Mouse (Mus musculus): ENCODE results near the gene Lpcat2b. TPM values are rescaled to one million over a fixed set of nuclear protein-coding genes. Genes with fewer than 3 reads are reported as not detected.

Gene Lpcat2b
- polyA plus RNA-seq, 1 experiment from 2014 or later: not detected

- WGBS: 88% methylated on average over 4 of the region's 4 CpGs
- Histone ChIP-seq H3K4me2 (ENCODE audit: low read depth, severe bottlenecking) (no peak overlapping the region), H3K36me3 (ENCODE audit: control insufficient read depth, insufficient read depth, low read length) (no peaks in the 10 kb centered on the region), H3K4me3 (ENCODE audit: low read depth, low read length) (no peak overlapping the region), H3K27ac (replicated peaks; ENCODE audit: low read depth, low read length) (no peak overlapping the region), H3K9ac (ENCODE audit: low read length) (no peak overlapping the region), H3K27me3 (ENCODE audit: control insufficient read depth, insufficient read depth, low read length) (peaks cover 21% of the 10 kb centered on the region), H3K4me1 (ENCODE audit: control insufficient read depth, insufficient read depth, low read length) (no peaks in the 10 kb centered on the region), H3K9me3 (ENCODE audit: control insufficient read depth, low read length) (no peaks in the 10 kb centered on the region)
- DNase-seq (ENCODE audit: low spot score): no peak
- ATAC-seq (ENCODE audit: insufficient number of reproducible peaks, low FRiP score, low TSS enrichment, low read depth): no peak
Observed at GRCm38 (mm10) chr5:107405361-107405760, 26.0 kb upstream of the Lpcat2b start.

- H3K4me3 ChIP-seq (ENCODE audit: low read depth, low read length): no peak overlapping the region
- 79% methylated on average over 1 of the region's 1 CpGs for WGBS
Observed at GRCm38 (mm10) chr5:107410305-107410704, 21.0 kb upstream of the Lpcat2b start.

GRCm38 (mm10) chr5:107411326-107411725 is 20.0 kb upstream of the Lpcat2b start:
- Histone ChIP-seq H3K4me3 (ENCODE audit: low read depth, low read length) (no peak overlapping the region), H3K9ac (ENCODE audit: low read length) (no peak overlapping the region), H3K36me3 (ENCODE audit: control insufficient read depth, insufficient read depth, low read length) (no peaks in the 10 kb centered on the region), H3K27me3 (ENCODE audit: control insufficient read depth, insufficient read depth, low read length) (no peaks in the 10 kb centered on the region), H3K9me3 (ENCODE audit: control insufficient read depth, low read length) (no peaks in the 10 kb centered on the region), H3K4me2 (ENCODE audit: low read depth, severe bottlenecking) (no peak overlapping the region), H3K4me1 (ENCODE audit: control insufficient read depth, insufficient read depth, low read length) (0 out of 2 replicates have a peak, but pooled peaks cover 3% of the 10 kb centered on the region), H3K27ac (replicated peaks; ENCODE audit: low read depth, low read length) (no peak overlapping the region)
- WGBS: 17% methylated on average over 4 of the region's 4 CpGs
- DNase-seq (ENCODE audit: low spot score) (peak; percentile 24), ATAC-seq (ENCODE audit: insufficient number of reproducible peaks, low FRiP score, low TSS enrichment, low read depth) (no peak)

More at GRCm38 (mm10) chr5:107410305-107410704, 21.0 kb upstream of the Lpcat2b start:
- DNase-seq (ENCODE audit: low spot score): no peak
- Histone ChIP-seq H3K27me3 (ENCODE audit: control insufficient read depth, insufficient read depth, low read length) (peaks cover under 1% of the 10 kb centered on the region; the same call in 1 of the 2 replicates), H3K9ac (ENCODE audit: low read length) (no peak overlapping the region), H3K4me1 (ENCODE audit: control insufficient read depth, insufficient read depth, low read length) (0 out of 2 replicates have a peak, but pooled peaks cover 3% of the 10 kb centered on the region), H3K27ac (replicated peaks; ENCODE audit: low read depth, low read length) (no peak overlapping the region), H3K36me3 (ENCODE audit: control insufficient read depth, insufficient read depth, low read length) (no peaks in the 10 kb centered on the region), H3K4me2 (ENCODE audit: low read depth, severe bottlenecking) (no peak overlapping the region), H3K9me3 (ENCODE audit: control insufficient read depth, low read length) (no peaks in the 10 kb centered on the region)
- no peak for ATAC-seq (ENCODE audit: insufficient number of reproducible peaks, low FRiP score, low TSS enrichment, low read depth)

- ATAC-seq (ENCODE audit: insufficient number of reproducible peaks, low FRiP score, low TSS enrichment, low read depth) (no peak), DNase-seq (ENCODE audit: low spot score) (no peak)
- Histone ChIP-seq H3K27ac (replicated peaks; ENCODE audit: low read depth, low read length) (no peak overlapping the region), H3K4me1 (ENCODE audit: control insufficient read depth, insufficient read depth, low read length) (0 out of 2 replicates have a peak, but pooled peaks cover 3% of the 10 kb centered on the region), H3K9me3 (ENCODE audit: control insufficient read depth, low read length) (no peaks in the 10 kb centered on the region), H3K4me3 (ENCODE audit: low read depth, low read length) (no peak overlapping the region), H3K36me3 (ENCODE audit: control insufficient read depth, insufficient read depth, low read length) (no peaks in the 10 kb centered on the region), H3K27me3 (ENCODE audit: control insufficient read depth, insufficient read depth, low read length) (no peaks in the 10 kb centered on the region), H3K9ac (ENCODE audit: low read length) (no peak overlapping the region), H3K4me2 (ENCODE audit: low read depth, severe bottlenecking) (no peak overlapping the region)
- 77% methylated on average over 2 of the region's 2 CpGs for WGBS
Observed at GRCm38 (mm10) chr5:107412285-107412684, 19.1 kb upstream of the Lpcat2b start.

GRCm38 (mm10) chr5:107415098-107415497 is 16.3 kb upstream of the Lpcat2b start:
- DNase-seq (ENCODE audit: low spot score) (no peak), ATAC-seq (ENCODE audit: insufficient number of reproducible peaks, low FRiP score, low TSS enrichment, low read depth) (no peak)
- Histone ChIP-seq H3K9ac (ENCODE audit: low read length) (no peak overlapping the region), H3K4me3 (ENCODE audit: low read depth, low read length) (no peak overlapping the region), H3K9me3 (ENCODE audit: control insufficient read depth, low read length) (no peaks in the 10 kb centered on the region), H3K4me1 (ENCODE audit: control insufficient read depth, insufficient read depth, low read length) (0 out of 2 replicates have a peak, but pooled peaks cover 3% of the 10 kb centered on the region), H3K36me3 (ENCODE audit: control insufficient read depth, insufficient read depth, low read length) (no peaks in the 10 kb centered on the region), H3K27ac (replicated peaks; ENCODE audit: low read depth, low read length) (no peak overlapping the region), H3K27me3 (ENCODE audit: control insufficient read depth, insufficient read depth, low read length) (no peaks in the 10 kb centered on the region), H3K4me2 (ENCODE audit: low read depth, severe bottlenecking) (no peak overlapping the region)
- 80% methylated on average over 2 of the region's 2 CpGs for WGBS

- Histone ChIP-seq H3K4me2 (ENCODE audit: low read depth, severe bottlenecking) (no peak overlapping the region), H3K36me3 (ENCODE audit: control insufficient read depth, insufficient read depth, low read length) (no peaks in the 10 kb centered on the region), H3K4me1 (ENCODE audit: control insufficient read depth, insufficient read depth, low read length) (no peaks in the 10 kb centered on the region), H3K27ac (replicated peaks; ENCODE audit: low read depth, low read length) (no peak overlapping the region), H3K27me3 (ENCODE audit: control insufficient read depth, insufficient read depth, low read length) (no peaks in the 10 kb centered on the region), H3K9ac (ENCODE audit: low read length) (no peak overlapping the region), H3K4me3 (ENCODE audit: low read depth, low read length) (no peak overlapping the region), H3K9me3 (ENCODE audit: control insufficient read depth, low read length) (no peaks in the 10 kb centered on the region)
- ATAC-seq (ENCODE audit: insufficient number of reproducible peaks, low FRiP score, low TSS enrichment, low read depth) (no peak), DNase-seq (ENCODE audit: low spot score) (no peak)
- 82% methylated on average over 1 of the region's 1 CpGs for WGBS
Observed at GRCm38 (mm10) chr5:107421676-107422075, 9.7 kb upstream of the Lpcat2b start.

GRCm38 (mm10) chr5:107434001-107434400 is 2.7 kb downstream of the Lpcat2b start:
- no peak overlapping the region for H3K9ac ChIP-seq (ENCODE audit: low read length)
- no peak for ATAC-seq (ENCODE audit: insufficient number of reproducible peaks, low FRiP score, low TSS enrichment, low read depth)
- no peak overlapping the region for H3K4me2 ChIP-seq (ENCODE audit: low read depth, severe bottlenecking)
- 84% methylated on average over 5 of the region's 5 CpGs for WGBS
- DNase-seq (ENCODE audit: low spot score): no peak
- H3K36me3 ChIP-seq (ENCODE audit: control insufficient read depth, insufficient read depth, low read length): no peaks in the 10 kb centered on the region
- no peaks in the 10 kb centered on the region for H3K9me3 ChIP-seq (ENCODE audit: control insufficient read depth, low read length)
- H3K4me3 ChIP-seq (ENCODE audit: low read depth, low read length): no peak overlapping the region
- no peak overlapping the region for H3K27ac ChIP-seq (replicated peaks; ENCODE audit: low read depth, low read length)
- no peaks in the 10 kb centered on the region for H3K27me3 ChIP-seq (ENCODE audit: control insufficient read depth, insufficient read depth, low read length)
- H3K4me1 ChIP-seq (ENCODE audit: control insufficient read depth, insufficient read depth, low read length): no peaks in the 10 kb centered on the region

GRCm38 (mm10) chr5:107436185-107436584 is 4.8 kb downstream of the Lpcat2b start:
- ATAC-seq (ENCODE audit: insufficient number of reproducible peaks, low FRiP score, low TSS enrichment, low read depth): no peak

GRCm38 (mm10) chr5:107436587-107437209 is 5.3 kb downstream of the Lpcat2b start:
- 66% methylated on average over 6 of the region's 6 CpGs for WGBS
- no peak overlapping the region for H3K9ac ChIP-seq (ENCODE audit: low read length)
- no peak for DNase-seq (ENCODE audit: low spot score)
- H3K27ac ChIP-seq (replicated peaks; ENCODE audit: low read depth, low read length): no peak overlapping the region
- no peaks in the 10 kb centered on the region for H3K36me3 ChIP-seq (ENCODE audit: control insufficient read depth, insufficient read depth, low read length)
- no peaks in the 10 kb centered on the region for H3K9me3 ChIP-seq (ENCODE audit: control insufficient read depth, low read length)
- no peaks in the 10 kb centered on the region for H3K4me1 ChIP-seq (ENCODE audit: control insufficient read depth, insufficient read depth, low read length)
- no peaks in the 10 kb centered on the region for H3K27me3 ChIP-seq (ENCODE audit: control insufficient read depth, insufficient read depth, low read length)
- H3K4me3 ChIP-seq (ENCODE audit: low read depth, low read length): no peak overlapping the region
- H3K4me2 ChIP-seq (ENCODE audit: low read depth, severe bottlenecking): no peak overlapping the region
- ATAC-seq (ENCODE audit: insufficient number of reproducible peaks, low FRiP score, low TSS enrichment, low read depth): no peak

More at GRCm38 (mm10) chr5:107436185-107436584, 4.8 kb downstream of the Lpcat2b start:
- WGBS: 87% methylated on average over 6 of the region's 6 CpGs
- Histone ChIP-seq H3K27ac (replicated peaks; ENCODE audit: low read depth, low read length) (no peak overlapping the region), H3K27me3 (ENCODE audit: control insufficient read depth, insufficient read depth, low read length) (no peaks in the 10 kb centered on the region), H3K9me3 (ENCODE audit: control insufficient read depth, low read length) (no peaks in the 10 kb centered on the region), H3K9ac (ENCODE audit: low read length) (no peak overlapping the region), H3K36me3 (ENCODE audit: control insufficient read depth, insufficient read depth, low read length) (no peaks in the 10 kb centered on the region), H3K4me1 (ENCODE audit: control insufficient read depth, insufficient read depth, low read length) (no peaks in the 10 kb centered on the region), H3K4me3 (ENCODE audit: low read depth, low read length) (no peak overlapping the region), H3K4me2 (ENCODE audit: low read depth, severe bottlenecking) (no peak overlapping the region)
- no peak for DNase-seq (ENCODE audit: low spot score)
